Mouse (Mus musculus) CD8-positive naive resting alpha-beta T cell, adult 2 months (primary cell): ENCODE results near the gene Bnip2.

ENCODE experiments used
- DNase-seq, 2 experiments: peaks; one replicate each; pipeline ENCODE4 v3.0.0; 2022; ENCODE audit warnings: low read depth in 2 of 2, low spot score in 2 of 2

Bnip2 gene

DNA sequence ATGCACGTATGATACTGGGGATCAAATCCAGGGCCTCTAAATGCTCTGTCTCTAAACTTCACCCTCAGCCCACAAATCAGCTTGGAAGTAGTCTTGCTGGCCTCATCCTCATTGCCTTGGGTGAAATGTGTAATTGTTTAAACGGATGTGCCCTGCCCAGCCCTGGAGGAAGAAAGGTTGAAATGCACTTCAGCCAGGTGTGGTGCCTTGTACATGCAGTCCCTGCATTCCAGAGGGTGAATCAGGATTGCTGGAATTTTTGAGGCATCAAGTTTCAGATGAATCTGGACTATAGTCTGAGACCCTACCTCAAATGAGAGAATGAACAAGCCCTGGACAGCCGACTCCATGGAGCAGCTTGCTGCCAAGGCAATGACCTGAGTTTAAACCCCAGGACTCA, 58.6 kb downstream of the Bnip2 start:
- no peak for DNase-seq

DNA sequence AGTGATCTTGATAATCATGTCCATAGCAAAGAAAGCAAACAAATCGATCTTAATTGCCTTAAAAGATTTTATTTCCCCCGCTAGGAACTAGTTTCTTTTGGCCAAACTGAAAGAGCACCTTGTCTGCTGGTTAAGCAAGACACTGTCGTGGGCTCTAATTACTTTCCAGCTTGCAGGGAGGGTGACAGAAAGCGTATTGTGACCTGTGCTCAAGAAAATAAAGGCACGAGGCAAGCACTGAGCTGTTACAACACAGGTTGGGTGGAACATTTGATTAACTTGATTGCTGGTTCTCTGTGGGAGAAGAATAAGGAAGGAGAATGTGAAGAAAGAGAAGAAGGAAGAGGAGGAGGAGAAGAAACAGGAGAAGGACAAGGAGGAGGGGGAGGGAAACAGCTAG, 59.0 kb downstream of the Bnip2 start:
- DNase-seq, result no peak

DNA sequence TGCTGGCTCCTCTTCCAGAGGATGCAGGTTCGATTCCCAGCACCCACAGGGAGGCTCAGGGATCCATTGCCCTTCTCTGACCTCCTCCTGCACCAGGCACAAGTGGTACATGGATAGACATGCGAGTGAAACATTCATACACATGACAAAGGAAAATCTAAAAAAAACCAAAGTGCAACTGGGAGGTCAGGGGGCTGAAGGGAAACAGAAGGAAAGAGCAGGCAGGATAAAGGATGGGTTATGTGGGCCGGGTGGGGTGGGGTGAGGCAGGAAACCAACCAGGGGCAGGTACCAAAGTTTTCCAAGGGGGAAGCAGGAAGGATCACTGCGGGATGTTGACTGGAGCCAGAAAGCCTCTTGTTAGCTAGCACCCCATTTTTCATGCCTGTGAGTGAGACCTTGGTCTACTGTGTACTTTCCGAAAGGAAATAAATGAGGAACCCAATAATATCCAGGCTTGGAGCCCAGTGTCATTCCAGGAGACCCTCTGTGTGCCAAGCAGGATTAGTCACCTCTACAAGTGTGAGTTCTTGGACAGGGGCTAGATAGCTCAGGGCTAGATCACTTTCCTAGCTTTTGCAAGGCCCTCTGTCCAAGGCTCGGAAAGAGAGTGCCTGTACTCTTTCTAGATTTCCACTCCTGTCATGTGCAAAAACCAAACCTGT, 59.6 kb downstream of the Bnip2 start:
- no peak for DNase-seq

DNA sequence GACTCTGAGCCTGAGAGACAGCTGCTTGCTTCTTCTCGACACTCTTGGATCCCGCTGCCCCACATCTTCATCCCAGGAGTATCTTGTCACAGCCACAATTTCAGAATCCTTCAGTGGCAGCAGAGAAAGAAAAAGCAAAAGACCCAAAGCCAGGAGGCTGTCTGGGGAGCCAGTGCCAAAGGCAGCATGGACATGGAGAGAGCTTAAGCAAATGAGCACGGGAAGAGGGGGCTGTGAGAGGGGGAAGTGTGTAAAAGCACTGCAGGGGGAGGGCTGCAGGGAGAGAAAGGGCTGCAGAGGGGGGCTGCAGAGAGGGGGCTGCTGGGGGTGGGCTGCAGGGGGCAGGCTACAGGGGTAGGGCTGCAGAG, 60.1 kb downstream of the Bnip2 start:
- DNase-seq, result no peak

DNA sequence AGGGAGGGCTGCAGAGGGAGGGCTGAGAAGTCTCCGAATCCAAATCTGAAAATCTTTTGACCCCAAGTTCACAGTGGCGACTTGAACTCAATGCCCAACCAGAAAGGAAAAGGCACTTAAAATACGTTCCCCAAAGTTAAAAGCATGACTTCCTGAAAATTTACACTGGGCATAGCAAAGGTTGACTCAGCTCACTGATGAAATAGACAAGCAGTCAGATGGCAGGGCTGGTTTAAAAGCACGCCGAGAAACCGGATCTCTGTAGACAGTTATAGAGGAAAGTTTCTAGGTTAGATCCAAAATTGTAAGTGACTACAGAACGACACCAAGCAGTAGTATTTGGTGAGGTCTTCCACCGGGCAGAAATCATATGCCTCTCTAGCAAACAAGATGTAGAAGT, 60.6 kb downstream of the Bnip2 start:
- DNase-seq, result no peak

DNA sequence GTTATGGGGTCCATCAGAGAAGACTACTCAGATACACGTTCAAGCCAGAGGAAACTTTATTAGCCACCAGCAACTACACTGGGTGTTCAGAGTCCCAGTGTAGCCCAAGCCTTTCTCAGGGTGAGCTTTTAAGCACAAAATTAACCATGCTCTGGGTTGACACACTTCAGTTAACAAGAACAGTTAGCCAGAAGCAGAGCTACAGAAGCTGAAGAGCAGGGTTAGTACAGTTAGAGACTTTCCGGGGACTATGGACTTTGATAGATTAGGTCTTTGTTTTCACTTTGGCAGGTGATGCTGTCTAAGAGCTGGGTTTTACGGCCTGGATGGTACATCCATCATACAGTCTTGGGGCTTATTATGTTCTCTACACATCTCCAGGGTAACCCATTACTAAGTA, 63.5 kb downstream of the Bnip2 start:
- DNase-seq, result no peak

DNA sequence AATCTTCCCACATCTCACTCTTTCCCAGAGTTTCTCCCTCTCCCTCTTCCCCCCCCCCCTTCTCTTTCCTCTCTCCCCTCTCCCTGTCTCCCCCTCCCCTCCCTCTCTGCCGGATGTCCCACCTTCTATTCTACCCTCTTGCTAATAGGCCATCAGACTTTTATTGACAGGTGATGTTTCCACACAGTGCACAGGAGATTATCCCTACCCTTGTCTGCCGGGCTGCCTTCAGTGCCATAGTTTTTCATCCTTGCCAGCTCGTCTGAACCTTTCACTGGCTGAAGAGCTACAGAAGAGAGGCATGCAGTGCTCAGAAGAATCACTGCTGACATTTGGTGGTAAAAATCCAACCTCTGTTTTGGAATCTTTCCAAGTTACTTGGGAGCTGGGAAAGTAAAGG, 64.1 kb downstream of the Bnip2 start:
- no peak for DNase-seq
